Mouse (Mus musculus): ENCODE data around the gene Gdpgp1.

Gdpgp1 gene

DNA sequence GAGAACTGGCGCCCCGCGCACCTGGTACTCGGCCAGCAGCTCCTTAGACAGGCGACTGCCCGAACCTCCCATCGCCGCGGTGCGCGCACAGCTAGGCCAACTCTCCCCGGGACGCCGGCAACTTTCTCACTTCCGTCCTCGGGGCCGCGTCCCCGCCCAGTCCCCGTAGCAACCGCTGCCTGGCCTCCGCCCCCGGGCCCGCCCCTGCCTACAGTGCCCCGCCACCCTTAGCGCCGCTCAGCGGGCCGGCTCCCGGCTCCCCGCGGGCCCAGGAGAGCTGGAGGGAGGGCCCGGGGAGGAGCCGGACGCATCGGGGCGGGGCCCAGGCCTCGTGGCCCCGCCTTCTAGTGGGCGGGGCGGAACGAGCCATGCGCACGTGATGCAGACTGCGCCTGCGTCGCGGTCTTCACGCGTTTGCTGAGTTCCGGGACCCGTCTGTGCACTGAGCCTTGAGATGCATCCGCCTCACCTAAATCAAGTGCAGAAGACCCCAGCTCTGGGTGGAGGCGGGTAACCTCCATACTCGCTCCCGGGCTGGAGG lies at the start of gene Gdpgp1, which contains the start of gene Cib1:
Gdpgp1 (plus strand) TSS at position 377 of the 541 bp plus-strand sequence.
Cib1 (minus strand) TSS at position 325 of the 541 bp plus-strand sequence.
- DNase-seq = peak; percentile 97

DNA sequence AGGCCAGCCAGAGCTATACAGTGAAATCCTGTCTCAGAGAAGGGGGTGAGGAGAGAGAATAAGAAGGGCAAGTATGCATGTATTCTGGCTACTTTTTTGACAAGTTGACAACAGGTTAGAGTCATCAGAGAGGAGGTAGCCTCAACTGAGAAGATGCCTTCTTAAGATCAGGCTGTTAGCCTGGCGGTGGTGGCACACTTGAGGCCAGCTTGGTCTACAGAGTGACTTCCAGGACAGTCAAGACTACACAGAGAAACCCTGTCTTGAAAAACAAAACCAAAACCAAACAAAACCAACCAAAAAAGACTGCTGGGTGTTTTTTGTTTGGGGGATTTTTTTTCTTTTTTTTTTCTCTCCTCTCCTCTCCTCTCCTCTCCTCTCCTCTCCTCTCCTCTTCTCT lies 49.2 kb upstream of the Gdpgp1 start:
- no peak for DNase-seq

DNA sequence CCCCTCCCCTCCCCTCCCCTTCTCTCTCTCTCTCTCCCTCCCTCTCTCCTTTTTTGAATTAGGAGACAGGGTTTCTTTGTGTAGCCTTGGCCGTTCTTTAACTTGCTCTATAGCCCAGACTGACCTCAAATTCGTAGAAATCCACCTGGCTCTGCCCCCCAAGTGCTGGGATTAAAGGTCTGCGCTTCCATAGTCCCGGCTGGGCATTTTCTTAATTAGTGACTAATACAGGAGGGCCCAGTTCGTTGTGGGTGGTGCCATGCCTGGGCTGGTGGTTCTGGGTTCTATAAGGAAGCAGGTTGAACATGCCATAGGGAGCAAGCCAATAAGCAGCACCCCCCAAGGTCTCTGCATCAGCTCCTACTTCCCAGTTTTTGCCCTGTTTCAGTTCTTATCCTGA lies 48.7 kb upstream of the Gdpgp1 start:
- DNase-seq = no peak

DNA sequence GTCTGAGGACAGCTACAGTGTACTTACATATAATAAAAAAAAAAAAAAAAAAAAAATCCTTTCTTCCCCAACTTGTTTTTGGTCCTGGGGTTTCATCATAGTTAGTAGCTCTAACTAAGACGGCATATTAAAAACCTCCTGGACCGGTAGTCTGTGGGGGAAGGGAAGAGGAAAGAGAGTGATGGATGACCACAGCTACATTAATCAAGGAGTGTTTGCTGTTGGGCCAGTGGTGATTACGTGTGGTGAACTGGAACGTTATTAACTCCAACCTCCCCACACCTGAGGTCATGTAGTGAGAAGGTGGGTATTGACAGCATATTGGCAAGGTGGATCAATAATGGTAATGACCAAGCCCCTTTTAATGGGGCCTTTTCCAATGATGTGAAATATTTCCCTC lies 48.1 kb upstream of the Gdpgp1 start:
- DNase-seq = no peak

DNA sequence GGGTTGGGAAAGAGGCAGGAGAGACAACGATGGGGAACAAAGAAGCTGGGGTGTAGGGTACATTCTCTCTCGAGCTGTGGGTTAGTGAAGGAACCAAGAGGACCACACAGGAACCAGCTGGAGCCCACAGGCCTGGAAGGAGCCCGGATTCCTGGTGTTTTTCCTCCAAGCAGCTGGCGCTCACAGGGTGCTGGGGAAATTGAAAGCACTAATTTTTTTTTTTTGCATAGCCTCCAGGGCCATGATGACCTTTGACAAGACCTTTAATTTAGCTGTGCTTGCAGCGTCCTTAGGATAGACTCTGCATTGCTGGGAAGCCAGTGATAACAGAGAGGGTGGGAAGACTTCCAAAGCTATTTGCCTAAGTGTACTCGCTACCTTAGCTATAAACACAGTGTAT lies 47.7 kb upstream of the Gdpgp1 start:
- DNase-seq = no peak

DNA sequence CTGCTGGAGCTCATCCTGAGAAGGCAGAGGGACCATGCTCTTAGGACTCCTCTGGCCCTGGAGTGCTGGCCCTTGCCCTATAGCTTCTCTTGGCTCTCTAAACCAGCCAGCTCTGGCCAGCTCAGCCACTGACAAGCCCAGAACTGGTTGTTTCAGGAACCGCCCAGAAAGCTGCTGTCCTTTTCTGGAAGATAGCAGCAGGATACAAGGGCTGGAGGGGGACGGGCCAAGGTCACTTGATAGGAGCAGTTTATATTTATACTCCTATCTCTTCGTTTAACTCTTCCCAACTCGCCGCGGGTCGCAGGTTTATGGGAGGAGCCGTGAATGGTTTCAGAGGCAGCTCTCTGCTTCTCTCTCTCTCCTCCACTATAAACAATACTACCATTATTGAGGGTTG lies 46.6 kb upstream of the Gdpgp1 start:
- no peak for DNase-seq

DNA sequence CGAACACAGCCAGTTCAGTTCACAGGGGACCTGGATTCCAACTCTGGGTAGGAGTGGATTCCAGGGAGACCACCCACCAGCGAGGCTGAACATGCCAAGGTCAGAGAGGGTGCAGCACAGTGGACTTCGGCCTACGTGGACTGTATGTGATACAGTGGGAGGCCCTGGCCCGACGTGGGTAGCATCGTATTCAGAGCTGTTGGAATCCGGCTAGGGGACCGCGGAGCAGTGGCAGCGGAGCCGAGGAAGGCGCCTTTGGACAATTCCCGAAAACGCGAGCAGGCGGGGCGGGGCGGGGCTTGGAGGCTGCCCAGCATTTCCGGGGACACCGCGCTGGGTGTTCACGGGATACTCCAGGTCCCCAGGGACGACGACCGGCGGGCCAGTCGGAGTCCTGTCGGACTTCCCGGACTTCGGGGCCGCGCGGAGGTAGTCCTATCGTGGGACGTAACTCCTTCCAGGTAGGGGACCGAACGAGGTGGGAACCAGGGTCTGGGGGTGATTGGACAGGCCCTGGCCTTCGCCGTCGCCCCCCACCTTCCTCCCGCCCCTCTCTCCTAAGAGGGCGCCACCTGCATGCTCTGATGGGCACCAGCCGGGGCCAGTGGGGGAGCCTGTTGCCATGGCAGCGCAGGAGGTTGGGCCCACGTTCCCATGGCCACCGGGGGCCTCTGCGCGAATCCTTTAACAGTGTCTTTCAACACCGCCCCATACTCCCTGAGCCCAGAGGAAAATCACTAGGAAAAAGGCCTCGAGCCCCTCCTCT lies 46.0 kb upstream of the Gdpgp1 start, which contains the start of gene Sema4b:
Sema4b (plus strand) TSS at position 311 of the 766 bp plus-strand sequence.
- peak; percentile 86 for DNase-seq

DNA sequence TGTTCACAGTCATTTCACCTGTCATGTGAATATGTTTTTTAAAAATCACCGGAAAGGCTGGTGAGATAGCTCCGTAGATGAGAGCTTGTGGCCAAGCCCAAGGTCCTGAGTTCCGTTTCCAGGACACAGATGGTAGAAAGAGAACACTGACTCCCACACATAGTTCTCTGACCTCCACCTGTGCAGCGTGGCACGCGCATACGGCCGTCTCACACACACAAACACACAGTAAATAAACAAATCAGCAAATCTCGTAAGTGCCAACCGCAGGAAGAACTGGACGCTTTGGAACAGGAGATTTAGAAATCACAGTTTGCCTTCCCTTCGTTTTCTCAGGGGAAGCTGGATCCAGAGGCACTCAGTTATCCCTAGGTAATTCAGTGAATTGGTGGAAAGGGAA lies 45.2 kb upstream of the Gdpgp1 start:
- no peak for DNase-seq

DNA sequence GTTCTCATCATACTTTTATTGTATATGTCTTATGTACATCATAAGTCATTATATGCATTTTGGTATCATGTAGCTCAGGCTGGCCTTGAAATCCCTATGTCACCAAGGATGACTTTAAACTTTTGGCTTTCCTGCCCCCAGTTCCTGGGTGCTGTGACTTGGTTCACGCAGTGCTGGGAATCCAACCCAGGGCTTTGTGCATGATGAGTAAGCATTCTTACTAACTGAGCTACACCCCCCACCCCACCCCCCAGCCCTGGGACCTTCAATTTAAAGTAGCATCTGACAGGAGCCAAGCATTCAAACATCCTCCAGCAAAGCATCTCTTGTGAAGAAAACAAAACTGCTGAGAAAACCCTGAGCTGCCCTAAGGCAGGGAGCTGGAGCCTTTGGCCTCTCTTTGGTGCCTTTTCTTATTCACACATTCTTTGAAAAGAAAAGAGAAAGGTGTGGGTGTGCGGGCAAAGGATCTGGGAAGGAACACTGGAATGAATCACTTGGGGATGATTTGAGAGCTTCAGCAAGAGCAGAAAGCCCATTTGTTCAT lies 44.0 kb upstream of the Gdpgp1 start:
- no peak for DNase-seq

DNA sequence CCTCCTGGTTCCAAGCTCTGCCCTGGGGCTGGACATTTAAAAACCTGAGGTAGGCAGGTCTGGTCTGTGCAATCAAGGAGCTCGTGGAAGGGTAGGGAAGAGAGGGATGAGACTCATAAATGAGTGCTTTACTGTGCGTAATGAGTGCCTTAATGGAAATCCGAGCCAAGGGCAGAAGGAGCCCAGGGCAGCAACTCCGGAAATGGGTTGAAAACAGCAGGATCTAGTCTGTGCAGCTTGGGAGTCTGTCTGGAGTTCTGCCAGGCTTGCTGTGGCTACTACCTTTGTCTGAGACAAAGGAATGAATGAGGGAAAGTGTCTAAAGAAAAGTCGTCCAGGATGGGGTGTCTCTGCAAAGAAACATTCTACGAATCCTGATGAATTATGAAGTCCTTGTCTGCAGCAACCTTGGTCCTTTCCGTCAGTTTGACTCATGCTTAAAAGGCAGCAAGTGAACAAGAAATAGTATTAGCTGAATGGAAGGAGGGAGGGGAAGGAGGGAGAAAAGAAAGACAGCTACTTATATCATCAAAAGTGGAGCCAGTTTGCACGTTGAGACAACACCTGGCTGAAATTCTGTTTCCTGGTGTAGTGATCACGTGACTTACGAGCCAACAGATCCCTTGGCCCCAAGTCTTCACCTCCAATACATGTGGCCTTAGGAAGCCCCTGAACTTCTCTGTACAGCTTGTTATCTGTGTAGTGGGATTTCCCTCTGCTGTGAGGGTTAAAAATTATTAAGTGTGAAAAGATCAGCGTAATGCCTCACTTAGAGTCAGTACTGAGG lies 43.3 kb upstream of the Gdpgp1 start:
- no peak for DNase-seq

DNA sequence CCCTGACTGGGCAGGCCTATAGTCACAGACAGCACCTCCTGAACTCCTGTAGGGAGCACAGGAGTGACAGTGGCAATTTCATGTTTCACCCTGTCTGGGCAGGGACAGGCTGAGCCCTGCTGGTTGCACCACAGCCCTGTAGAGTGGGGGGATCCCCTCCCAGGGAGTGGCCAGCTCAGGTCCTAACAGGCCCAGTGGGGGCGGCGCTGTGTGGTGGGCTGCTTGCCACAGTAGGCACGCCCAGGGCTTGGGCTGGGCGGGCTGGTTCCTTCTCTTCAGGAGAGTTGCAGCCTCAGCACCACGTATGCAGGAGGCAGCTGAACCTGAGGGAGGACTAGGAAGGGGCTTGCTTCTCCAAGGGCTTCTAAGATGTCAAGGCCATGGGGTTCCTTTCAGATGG lies 41.2 kb upstream of the Gdpgp1 start:
- peak; percentile 69 for DNase-seq

DNA sequence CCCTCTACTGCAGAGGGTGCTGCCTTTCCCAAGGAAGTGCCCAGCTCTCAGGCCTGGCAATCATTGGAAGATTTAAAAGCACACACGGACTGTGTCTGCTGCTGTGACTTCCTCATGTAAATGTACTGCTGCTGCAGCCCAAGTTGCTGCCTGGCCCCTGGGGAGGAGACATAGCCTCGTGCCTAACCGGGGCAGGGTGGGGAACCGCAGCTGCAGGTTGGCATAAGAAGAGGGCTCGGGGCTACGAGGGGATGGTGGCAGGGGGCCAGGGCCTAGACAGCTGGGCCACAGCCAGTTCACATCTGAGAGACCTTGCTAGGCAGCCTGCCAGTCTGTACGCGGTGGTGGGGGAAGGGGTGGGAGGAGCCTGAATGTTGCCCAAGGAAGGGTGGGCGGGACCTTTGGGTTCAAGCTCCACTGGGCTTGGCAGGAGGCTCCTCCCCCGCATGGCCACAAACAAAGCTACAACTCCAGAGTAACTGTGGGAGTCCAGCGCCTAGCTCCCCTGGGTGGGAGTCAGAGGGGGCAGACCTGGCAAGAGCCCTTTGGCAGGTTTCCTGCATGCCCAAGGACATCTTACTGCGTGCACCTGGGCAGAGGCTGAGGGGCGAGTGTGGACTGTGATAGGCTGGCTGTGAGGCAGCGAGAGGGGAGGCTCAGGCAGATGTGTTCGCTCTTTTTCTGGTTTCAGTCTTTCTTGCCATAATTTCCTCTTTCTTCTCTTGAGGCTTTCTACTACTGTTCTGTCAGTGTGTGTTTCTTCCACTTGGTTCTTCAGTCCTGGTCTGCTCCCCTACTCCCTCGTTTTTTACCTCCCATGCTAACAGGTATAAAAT lies 40.2 kb upstream of the Gdpgp1 start:
- peak; percentile 89 for DNase-seq

DNA sequence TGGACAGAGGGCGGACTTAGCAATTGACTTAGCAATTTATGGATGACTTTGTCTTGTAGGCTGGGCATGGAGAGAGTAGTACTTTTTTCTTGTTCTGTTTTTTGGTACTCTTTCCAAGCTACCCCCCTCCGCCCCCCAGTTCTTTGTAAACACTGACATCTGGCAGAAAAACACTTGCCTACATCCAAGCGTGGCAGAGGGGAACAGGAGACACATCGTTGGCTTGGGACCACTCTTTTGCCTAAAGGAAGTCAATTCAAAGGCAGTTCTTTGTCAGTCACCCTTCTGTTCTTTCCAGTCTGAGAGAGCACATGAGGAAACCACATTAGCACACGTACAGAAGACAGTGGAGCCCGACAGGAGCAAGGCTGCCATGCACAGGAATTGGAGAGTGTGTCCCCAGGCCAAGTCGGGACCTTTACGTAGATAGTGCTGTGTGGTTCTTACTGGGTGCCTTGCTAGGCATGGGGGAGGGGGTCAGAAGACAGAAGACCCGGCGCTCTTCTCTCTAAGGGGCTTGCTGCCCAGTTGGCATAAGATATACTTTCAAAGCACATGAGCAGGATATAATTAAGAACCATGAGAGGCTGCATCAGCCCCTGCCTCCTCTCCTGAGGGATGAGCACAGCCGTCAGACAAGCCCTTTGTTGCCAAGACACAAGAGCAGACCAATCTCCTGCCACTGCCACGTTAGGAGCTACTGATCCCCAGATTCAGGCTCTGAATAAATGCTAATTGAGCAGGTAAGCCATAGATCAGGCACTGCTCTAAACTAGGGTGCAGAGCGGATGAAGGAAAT lies 38.5 kb upstream of the Gdpgp1 start:
- DNase-seq = no peak

DNA sequence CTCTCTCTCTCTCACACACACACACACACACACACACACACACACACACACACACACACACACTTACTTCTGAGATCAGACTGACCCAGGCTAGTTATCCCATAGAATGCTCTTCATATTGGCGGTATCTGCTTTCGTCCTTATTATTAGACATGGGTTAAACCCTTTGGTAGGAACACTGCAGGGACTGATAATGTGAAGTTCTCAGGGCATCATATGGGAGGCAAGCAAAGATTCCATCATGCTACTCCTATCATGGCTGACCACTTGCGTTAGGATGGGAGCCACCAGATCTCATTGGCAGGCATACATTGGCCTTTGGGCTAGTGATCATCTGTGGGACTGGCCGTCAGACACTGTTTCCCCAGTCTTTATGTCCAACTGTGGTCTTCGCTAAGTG lies 37.5 kb upstream of the Gdpgp1 start:
- DNase-seq = no peak

DNA sequence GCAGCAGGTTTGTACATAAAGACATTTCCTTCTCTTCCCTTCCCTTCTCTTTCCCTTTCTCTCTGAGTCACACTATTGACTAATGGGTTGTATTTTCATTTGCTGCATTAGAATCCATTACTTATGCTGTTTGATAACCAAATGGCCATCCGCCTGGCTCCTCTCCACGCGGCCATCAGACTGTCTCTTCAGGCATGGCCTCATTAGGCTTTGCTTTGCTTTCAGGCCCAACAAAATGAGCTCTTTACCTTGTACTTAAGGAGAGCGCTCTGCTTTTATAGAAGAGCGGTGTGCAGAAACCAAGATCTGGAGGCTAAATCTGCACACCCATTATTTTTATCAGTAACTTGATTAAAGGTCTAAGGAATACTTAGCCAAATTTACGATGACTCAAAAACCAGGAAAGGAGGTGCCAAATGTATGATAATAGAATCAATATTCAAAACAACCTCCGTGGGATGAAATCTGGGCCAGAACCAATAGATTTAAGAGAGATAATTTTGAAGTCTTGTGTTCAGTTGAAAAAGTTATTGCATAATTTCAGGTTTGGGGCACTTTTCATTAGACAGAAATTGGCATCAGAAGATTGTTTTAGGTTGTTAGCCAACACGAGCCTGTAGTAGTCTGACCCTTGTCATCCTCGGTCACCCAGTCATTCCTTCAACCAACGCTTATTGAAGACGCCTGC lies 36.9 kb upstream of the Gdpgp1 start:
- no peak for DNase-seq

DNA sequence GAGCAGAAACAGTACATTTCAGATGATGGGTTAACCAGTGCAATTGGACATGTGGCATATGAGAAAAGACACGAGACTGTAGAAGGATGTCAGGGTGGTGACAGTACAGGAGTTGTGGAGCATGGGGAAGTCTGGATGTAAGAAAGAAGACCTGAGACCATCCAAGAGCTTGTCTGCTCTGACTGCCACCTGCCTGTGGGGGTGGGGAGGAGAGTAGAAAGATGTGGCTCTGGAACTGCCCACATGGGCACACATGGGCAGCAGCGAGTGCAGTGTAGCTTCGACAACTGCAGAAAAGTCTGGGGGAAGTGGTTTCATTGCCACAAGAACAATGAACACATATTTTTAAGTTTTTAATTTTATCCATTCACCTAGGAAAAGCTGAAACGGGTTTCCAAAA lies 35.3 kb upstream of the Gdpgp1 start:
- no peak for DNase-seq

DNA sequence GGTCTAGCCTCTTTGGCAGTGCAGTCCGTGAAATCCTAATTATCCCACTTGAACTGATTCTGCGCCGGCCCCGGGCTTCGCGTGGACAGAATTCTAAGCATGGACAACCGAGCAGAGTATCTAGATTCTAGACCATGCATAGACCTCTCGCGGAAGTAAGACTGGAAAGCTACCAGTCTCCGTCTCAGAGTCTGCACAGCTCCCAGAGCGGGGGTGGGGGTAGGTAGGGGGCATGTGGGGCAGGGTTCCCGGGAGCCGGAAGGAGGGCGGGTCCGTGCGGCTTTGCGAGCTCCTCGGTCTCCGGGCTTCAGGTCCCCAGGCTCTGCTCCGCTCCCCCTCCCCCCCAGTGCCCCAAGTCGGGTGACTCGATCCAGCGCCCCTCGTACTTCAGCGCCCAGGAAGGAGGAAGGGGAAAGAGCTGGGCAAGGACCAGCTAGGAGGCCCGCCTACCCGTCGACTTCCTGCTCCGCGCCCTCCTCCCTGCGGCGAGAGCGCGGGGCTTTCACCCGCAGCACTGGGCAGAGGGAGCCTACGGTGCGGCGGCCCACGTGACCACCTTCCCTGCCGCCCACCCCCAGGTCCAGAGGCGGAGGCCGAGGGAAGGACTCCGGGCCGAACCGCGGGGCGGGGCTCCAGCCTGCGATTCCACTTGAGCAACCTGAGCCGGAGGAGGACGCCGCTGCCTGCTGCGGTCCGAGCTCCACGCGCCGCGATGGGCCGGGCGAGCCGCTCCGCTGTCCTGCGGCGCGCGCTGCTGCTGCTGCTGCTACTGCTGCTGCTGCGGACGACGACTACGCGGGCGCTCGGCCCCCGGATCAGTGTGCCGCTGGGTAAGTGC lies 34.5 kb upstream of the Gdpgp1 start:
- DNase-seq = peak; percentile 78

DNA sequence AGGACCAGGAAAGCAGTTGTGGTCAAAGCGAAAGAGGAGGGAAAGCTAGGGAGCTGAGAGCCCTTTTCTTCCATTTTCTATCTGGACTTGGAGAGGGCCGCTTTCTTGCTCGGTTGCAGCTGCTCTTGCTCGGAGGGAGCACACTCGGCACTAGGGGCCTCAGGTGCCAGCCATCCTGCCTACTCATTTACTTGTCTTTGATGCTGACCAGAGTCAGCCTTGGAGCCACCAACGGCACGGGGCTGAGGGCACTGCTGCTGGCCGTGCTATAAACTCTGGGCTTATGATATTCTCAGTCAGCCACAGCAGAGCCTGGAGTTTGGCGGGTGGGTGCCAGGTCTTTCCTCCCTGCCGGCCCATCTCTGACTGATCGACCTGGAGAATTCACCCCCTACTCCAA lies 33.8 kb upstream of the Gdpgp1 start:
- DNase-seq = no peak

DNA sequence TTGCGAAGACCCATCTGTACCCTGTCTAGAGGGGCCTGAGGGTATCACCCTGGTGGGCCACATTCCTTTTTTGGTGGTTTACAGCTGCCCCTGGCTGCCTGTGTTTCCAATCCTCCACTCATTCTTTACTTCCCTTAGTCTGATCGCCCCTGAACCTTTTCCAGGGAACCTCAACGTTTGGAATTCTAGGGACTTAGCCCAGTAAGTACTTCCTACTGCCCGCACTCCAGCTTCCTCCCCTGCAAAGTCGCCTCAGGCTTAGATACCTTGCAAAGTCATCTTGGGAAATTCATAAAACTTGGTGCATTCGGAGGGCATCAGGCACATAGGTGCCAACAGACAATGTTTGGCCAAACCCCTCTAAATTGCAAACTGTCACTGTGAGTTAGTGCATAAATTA lies 33.4 kb upstream of the Gdpgp1 start:
- no peak for DNase-seq
